Mouse (Mus musculus): ENCODE measurements around the gene Tnni2. TPM values are rescaled to one million over a fixed set of nuclear protein-coding genes. Genes with fewer than 3 reads are reported as not detected.

Tnni2 gene
- polyA plus RNA-seq, 1 experiment from 2014 or later, result 136 TPM

DNA sequence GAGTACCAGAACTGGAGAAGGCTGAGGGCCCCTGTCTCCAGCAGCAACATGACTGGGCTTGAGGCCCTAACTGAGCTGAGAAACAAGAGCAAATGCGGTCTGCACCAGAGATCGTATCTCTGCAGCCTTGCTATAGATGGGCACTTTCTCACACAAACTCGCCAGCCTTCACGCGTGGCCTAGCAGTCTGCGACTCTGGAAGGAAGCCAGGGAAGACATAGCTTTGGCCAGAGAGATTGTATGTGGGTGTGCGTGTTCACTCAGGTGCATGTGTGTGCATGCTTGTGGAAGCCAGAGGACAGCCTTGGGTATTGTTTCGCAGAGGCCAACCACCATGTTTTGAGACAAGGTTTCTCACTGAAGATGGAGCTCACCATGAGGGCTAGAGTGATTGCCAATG is 32.9 kb upstream of the Tnni2 start:
- Histone ChIP-seq H3K9ac (no peak overlapping the region), H3K9me3 (no peaks in the 10 kb centered on the region), H3K4me1 (no peaks in the 10 kb centered on the region), H3K4me2 (no peak overlapping the region), H3K4me3 (no peak overlapping the region), H3K27ac (no peak overlapping the region), H3K36me3 (no peaks in the 10 kb centered on the region), H3K27me3 (no peaks in the 10 kb centered on the region)
- WGBS, result 90% methylated on average over 8 of the region's 8 CpGs
- no peak for ATAC-seq (ENCODE audit: insufficient number of reproducible peaks, low FRiP score, low TSS enrichment, low read depth)

DNA sequence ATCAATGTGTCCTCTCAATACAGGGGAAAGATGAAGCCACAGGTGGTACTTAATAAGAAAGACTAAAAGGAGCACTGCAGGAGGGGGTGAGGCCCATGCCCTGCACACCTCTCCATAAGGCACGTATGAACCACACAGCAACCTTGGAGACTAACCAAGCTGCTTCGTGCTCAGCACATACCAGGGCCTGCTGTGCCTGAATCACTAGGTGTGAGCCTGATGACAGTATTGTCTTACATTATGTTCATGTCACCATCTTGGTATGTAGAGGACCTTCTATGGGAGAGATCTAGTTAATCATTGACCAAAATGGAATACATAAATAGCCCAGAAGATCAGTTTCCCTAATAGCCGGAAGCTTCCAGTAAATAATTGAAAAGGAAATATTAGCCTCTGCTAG is 32.0 kb upstream of the Tnni2 start:
- H3K4me3 ChIP-seq, result no peak overlapping the region
- no peaks in the 10 kb centered on the region for H3K4me1 ChIP-seq
- 78% methylated on average over 3 of the region's 3 CpGs for WGBS
- no peaks in the 10 kb centered on the region for H3K9me3 ChIP-seq
- H3K36me3 ChIP-seq, result no peaks in the 10 kb centered on the region
- no peak overlapping the region for H3K27ac ChIP-seq
- H3K4me2 ChIP-seq, result no peak overlapping the region
- no peak overlapping the region for H3K9ac ChIP-seq
- no peaks in the 10 kb centered on the region for H3K27me3 ChIP-seq
- no peak for ATAC-seq (ENCODE audit: insufficient number of reproducible peaks, low FRiP score, low TSS enrichment, low read depth)

DNA sequence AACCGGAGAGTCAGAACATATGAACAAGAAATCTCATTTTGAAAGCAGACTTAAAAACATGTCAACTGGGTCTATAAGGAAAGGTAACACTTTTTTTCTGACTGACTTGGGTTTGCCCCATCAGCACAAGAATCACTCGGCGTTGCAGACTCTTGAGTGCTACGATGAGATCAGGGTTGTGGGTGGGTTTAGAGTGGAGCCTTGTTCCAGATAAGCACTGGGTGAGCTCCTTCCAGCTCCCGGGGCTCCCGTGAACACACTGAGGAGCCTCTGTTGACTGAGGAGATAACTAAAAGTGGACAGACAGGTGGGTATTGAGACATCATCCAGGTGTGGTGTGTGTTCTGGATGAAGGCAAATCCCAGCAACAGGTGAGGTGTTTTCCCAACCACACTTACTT is 28.3 kb upstream of the Tnni2 start:
- 91% methylated on average over 6 of the region's 6 CpGs for WGBS
- no peaks in the 10 kb centered on the region for H3K4me1 ChIP-seq

DNA sequence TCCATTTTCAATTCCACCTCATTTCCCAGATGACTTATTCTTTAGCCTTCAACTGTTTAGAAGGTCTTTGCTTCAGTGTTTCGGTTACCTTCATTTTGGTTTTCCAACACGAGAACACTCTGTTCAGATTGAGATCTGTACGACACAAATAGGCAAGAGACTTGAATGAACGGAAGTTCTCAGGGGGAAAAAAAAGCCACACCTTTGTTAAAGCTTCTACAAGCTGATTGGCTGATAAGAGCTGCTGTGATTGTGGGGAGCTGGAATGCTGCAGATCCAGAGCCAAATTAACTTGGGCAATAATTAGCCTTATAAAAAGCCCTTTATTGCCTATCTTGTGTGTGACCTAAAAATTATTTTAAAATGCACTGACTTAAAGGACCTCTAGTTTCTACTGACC is 26.3 kb upstream of the Tnni2 start:
- Histone ChIP-seq H3K4me3 (no peak overlapping the region), H3K27me3 (no peaks in the 10 kb centered on the region), H3K4me1 (no peaks in the 10 kb centered on the region), H3K27ac (no peak overlapping the region), H3K9ac (no peak overlapping the region), H3K4me2 (no peak overlapping the region), H3K36me3 (no peaks in the 10 kb centered on the region), H3K9me3 (no peaks in the 10 kb centered on the region)
- 43% methylated on average over 4 of the region's 4 CpGs for WGBS
- no peak for ATAC-seq (ENCODE audit: insufficient number of reproducible peaks, low FRiP score, low TSS enrichment, low read depth)

More for the DNA sequence above, 28.3 kb upstream of the Tnni2 start:
- Histone ChIP-seq H3K4me2 (no peak overlapping the region), H3K36me3 (no peaks in the 10 kb centered on the region), H3K27me3 (no peaks in the 10 kb centered on the region), H3K4me3 (no peak overlapping the region), H3K9ac (no peak overlapping the region), H3K27ac (no peak overlapping the region), H3K9me3 (no peaks in the 10 kb centered on the region)
- no peak for ATAC-seq (ENCODE audit: insufficient number of reproducible peaks, low FRiP score, low TSS enrichment, low read depth)

DNA sequence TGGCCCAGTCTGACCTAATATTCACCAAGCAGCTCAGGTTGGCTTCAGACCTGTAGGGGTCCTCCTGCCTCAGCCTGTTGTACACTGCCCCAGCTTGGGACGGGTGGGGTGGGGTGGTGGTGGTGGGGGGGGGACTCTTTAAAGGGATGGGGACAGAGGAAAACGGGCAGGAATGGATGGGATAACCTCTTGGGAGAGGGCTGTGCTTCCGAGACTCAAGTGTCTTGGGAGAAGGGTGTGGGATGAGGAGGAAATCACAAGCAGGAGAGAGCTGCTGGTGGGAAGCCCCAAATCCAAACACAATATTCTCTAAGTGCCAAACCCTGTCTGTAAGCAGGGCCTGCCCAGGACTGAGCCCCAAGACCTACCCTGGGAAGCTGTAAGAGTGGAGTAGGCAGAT is 25.4 kb upstream of the Tnni2 start:
- Histone ChIP-seq H3K36me3 (no peaks in the 10 kb centered on the region), H3K4me1 (no peaks in the 10 kb centered on the region), H3K4me3 (no peak overlapping the region), H3K9me3 (no peaks in the 10 kb centered on the region), H3K27me3 (no peaks in the 10 kb centered on the region), H3K9ac (no peak overlapping the region), H3K4me2 (no peak overlapping the region), H3K27ac (no peak overlapping the region)
- no peak for ATAC-seq (ENCODE audit: insufficient number of reproducible peaks, low FRiP score, low TSS enrichment, low read depth)
- WGBS, result 74% methylated on average over 3 of the region's 3 CpGs

DNA sequence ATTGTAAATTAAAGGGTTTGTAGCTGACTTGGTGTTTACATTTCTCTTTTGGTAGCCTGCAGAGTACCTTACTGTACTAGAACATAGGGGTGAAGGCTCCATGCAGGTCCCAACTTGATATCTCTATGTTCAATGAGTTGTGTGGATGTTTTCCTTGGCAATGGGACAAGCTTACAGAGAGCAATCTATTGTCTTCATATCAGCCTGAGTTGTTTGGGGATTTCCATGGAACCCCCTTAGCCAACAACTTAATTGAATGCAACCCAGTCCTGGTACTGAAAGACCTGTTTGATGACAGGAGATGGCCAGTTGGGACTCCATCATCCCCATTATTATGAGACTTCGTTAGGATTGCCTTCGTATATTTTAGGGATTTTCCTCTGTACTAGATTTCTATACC is 23.6 kb upstream of the Tnni2 start:
- 94% methylated on average over 2 of the region's 2 CpGs for WGBS
- H3K9me3 ChIP-seq, result no peaks in the 10 kb centered on the region
- H3K27me3 ChIP-seq, result no peaks in the 10 kb centered on the region
- no peaks in the 10 kb centered on the region for H3K4me1 ChIP-seq
- H3K4me2 ChIP-seq, result no peak overlapping the region
- no peak overlapping the region for H3K9ac ChIP-seq
- H3K4me3 ChIP-seq, result no peak overlapping the region
- no peak for ATAC-seq (ENCODE audit: insufficient number of reproducible peaks, low FRiP score, low TSS enrichment, low read depth)
- H3K36me3 ChIP-seq, result no peaks in the 10 kb centered on the region
- H3K27ac ChIP-seq, result no peak overlapping the region

DNA sequence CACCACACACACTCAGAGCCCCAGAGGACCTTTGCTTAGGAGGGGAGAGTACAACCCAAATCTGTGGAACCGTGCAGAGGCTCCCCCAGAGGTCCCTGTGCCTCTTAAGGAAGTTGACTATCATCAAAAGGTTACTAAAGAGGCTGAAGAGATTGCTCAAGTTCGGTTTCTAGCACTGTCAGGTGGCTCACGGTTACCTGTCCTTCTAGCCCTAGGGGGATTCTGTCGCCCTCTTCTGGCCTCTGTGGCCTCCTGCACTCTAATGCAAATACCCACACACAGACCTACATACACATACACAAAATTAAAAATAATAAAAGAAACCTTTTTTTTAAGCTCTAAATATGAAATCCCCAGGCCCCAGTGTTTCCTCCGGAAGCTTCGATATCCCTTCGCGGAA is 22.9 kb upstream of the Tnni2 start:
- ATAC-seq (ENCODE audit: insufficient number of reproducible peaks, low FRiP score, low TSS enrichment, low read depth), result no peak
- Histone ChIP-seq H3K4me3 (no peak overlapping the region), H3K27ac (no peak overlapping the region), H3K36me3 (no peaks in the 10 kb centered on the region), H3K9me3 (no peaks in the 10 kb centered on the region), H3K9ac (no peak overlapping the region), H3K4me1 (no peaks in the 10 kb centered on the region), H3K27me3 (no peaks in the 10 kb centered on the region), H3K4me2 (no peak overlapping the region)
- WGBS, result 85% methylated on average over 8 of the region's 8 CpGs

DNA sequence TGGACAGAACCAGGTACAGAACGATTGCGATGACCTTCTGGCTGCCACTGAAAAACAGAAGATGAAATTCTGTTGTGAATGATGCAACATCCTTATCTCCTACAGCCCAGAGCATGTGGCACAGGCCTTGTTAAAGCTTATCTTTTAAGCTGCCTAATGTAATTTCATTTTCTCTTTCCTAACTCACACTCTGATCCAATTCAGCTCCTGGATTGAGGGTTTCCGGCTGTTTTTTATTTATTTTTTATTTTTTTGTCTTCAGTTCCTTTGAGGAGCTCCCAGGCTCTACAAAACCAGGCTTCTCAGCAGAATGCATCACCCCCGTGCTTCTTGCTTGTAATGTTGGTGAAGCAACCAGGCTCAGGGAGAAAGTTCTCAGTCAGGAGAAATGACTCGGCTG is 21.7 kb upstream of the Tnni2 start:
- no peaks in the 10 kb centered on the region for H3K9me3 ChIP-seq
- ATAC-seq (ENCODE audit: insufficient number of reproducible peaks, low FRiP score, low TSS enrichment, low read depth), result no peak
- no peak overlapping the region for H3K4me2 ChIP-seq

DNA sequence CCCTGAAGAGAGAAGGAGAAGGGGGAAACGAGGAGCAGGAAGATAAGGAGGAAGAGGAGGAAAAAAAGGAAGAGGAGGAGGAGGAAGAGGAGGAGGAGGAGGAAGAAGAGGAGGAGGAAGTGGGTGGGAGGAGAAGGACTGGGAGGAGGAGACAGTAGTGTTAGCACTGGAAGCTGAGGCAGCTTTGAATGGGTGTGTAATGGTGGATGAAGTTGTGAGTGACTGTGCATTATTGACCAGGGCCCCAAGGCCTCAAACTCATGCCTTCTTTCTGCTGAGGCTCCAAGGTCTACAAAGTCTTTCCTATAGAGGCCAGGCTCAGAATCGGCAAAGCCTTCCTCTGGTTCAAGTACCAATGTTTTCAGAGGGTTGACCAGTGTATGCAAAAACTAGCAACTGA is 19.8 kb upstream of the Tnni2 start:
- no peak overlapping the region for H3K4me3 ChIP-seq
- no peak for ATAC-seq (ENCODE audit: insufficient number of reproducible peaks, low FRiP score, low TSS enrichment, low read depth)
- WGBS, result 80% methylated on average over 2 of the region's 2 CpGs
- H3K36me3 ChIP-seq, result no peaks in the 10 kb centered on the region
- H3K27ac ChIP-seq, result no peak overlapping the region
- no peak overlapping the region for H3K4me2 ChIP-seq
- H3K27me3 ChIP-seq, result no peaks in the 10 kb centered on the region
- H3K9me3 ChIP-seq, result no peaks in the 10 kb centered on the region
- H3K9ac ChIP-seq, result no peak overlapping the region
- H3K4me1 ChIP-seq, result 0 out of 2 replicates have a peak, but pooled peaks cover 2% of the 10 kb centered on the region

More for the DNA sequence above, 21.7 kb upstream of the Tnni2 start:
- no peaks in the 10 kb centered on the region for H3K27me3 ChIP-seq
- H3K27ac ChIP-seq, result no peak overlapping the region
- H3K36me3 ChIP-seq, result no peaks in the 10 kb centered on the region
- H3K4me3 ChIP-seq, result no peak overlapping the region
- WGBS, result 78% methylated on average over 5 of the region's 5 CpGs
- no peak overlapping the region for H3K9ac ChIP-seq
- no peaks in the 10 kb centered on the region for H3K4me1 ChIP-seq

DNA sequence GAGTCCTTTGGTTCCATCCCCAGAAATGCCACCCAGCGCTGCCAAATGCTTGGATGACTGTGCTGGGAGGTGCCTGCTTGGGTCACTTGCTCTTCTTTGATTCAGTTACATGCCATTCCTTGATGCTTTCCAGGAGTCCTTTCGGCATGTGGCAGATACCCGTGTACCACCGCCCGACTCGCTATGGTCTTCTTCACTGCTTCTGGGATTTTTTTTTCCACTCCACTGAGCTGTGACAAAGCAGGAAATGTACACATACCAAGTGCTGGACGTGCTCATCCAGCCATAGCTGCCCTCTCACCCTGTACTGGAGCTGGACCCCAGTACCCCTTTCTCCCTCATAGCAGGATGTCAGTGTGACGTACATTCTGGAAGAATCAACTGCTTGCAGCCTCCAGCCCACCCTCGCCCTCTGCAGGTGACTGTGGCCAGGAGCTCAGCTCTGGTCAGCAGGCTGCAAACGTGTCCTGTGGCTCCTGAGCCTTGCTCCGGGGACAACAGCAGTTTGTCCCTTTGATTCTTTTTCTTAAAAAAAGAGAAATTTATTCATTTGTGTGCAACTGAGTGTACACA is 15.9 kb upstream of the Tnni2 start:
- H3K4me2 ChIP-seq, result no peak overlapping the region
- no peaks in the 10 kb centered on the region for H3K9me3 ChIP-seq
- no peaks in the 10 kb centered on the region for H3K27me3 ChIP-seq
- peaks cover 33% of the 10 kb centered on the region for H3K4me1 ChIP-seq
- H3K27ac ChIP-seq, result no peak overlapping the region
- no peak for ATAC-seq (ENCODE audit: insufficient number of reproducible peaks, low FRiP score, low TSS enrichment, low read depth)
- 70% methylated on average over 11 of the region's 11 CpGs for WGBS
- H3K9ac ChIP-seq, result no peak overlapping the region
- no peaks in the 10 kb centered on the region for H3K36me3 ChIP-seq
- no peak overlapping the region for H3K4me3 ChIP-seq

DNA sequence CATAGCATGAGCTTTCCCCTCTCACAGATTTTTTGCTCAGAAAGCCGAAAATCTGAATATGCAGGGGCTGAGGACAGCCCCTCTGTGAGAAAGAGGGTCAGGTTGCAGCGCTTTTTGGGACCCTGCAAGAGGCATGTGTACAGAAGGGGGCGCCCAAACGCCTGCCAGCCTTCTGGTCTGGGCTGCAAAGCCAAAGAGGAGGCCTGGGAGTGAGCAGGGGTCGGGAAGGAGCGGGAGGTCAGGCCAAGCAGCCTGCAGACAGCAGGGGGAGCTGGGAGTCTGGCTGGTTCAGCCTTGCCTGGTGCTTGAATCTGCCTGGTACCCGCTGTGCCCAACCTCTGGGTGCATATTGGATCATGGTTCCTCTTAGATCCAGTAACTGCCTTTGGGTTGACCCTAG is 13.4 kb upstream of the Tnni2 start:
- Histone ChIP-seq H3K27me3 (no peaks in the 10 kb centered on the region), H3K36me3 (no peaks in the 10 kb centered on the region), H3K9ac (no peak overlapping the region), H3K4me2 (no peak overlapping the region), H3K4me3 (no peak overlapping the region), H3K27ac (peak overlapping the region; percentile 92), H3K9me3 (no peaks in the 10 kb centered on the region), H3K4me1 (peaks cover 45% of the 10 kb centered on the region)
- no peak for ATAC-seq (ENCODE audit: insufficient number of reproducible peaks, low FRiP score, low TSS enrichment, low read depth)
- 12% methylated on average over 7 of the region's 7 CpGs for WGBS

DNA sequence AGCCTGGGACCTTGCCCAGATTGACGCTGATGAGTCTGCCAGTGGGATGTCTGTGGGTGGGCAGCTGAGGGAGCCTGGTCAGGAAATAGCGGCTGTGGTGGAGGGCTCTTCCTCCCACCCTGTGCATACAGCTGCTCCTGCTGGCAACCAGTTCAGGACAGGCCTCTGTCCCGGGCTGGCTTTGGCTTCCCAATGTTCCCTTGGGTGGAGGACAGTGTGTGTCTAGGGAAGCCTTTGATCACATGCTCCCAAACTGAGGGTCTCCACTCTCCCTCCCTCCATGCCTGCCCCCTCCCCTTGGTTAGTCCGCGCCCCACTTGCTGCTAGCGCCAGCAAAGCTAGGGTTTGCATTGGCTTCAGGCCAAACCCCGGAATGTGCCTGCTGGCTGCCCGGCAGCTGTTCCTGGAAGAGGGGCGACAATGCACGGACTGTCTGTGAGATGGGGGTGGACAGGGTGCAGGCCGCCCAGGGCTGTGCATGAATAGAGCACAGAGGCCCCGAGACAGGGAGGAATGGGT is 11.4 kb upstream of the Tnni2 start:
- no peak overlapping the region for H3K9ac ChIP-seq
- no peaks in the 10 kb centered on the region for H3K36me3 ChIP-seq
- H3K4me1 ChIP-seq, result peaks cover 64% of the 10 kb centered on the region
- peak; percentile 81 for ATAC-seq (ENCODE audit: insufficient number of reproducible peaks, low FRiP score, low TSS enrichment, low read depth)
- no peak overlapping the region; the same call in 1 of the 2 replicates for H3K4me2 ChIP-seq
- H3K9me3 ChIP-seq, result no peaks in the 10 kb centered on the region
- H3K4me3 ChIP-seq, result no peak overlapping the region
- WGBS, result 22% methylated on average over 12 of the region's 12 CpGs
- H3K27ac ChIP-seq, result peak overlapping the region; percentile 92
- no peaks in the 10 kb centered on the region for H3K27me3 ChIP-seq

DNA sequence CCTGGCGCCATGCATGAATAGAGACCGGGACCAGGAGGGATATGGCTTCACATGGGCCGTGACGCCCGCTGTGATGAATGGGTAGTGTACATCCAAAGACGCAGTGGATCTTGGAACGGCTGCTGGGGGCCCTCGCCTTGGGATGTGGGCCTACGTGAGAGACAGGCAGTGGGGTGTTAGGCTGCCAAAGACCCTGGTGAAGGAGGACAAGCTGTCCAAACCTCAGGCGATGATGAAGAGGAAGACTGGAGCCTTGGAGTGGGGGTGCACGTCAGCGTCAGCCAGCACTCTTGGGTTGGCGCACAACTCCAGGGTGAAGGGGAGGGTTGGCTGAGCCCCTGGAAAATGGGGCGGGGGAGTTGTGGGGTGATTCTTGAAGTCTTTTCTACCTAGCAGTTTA is 10.5 kb upstream of the Tnni2 start:
- Histone ChIP-seq H3K4me2 (no peak overlapping the region), H3K4me1 (peaks cover 68% of the 10 kb centered on the region)

More for the DNA sequence above, 10.5 kb upstream of the Tnni2 start:
- ATAC-seq (ENCODE audit: insufficient number of reproducible peaks, low FRiP score, low TSS enrichment, low read depth), result peak; percentile 13
- H3K9me3 ChIP-seq, result no peaks in the 10 kb centered on the region
- H3K27ac ChIP-seq, result peak overlapping the region; percentile 92
- H3K9ac ChIP-seq, result no peak overlapping the region
- no peaks in the 10 kb centered on the region for H3K36me3 ChIP-seq
- H3K4me3 ChIP-seq, result no peak overlapping the region
- 78% methylated on average over 14 of the region's 14 CpGs for WGBS
- H3K27me3 ChIP-seq, result no peaks in the 10 kb centered on the region
